Mouse (Mus musculus) ES-Bruce4 (cell line): Measurements from ENCODE around the gene Rhof.

ENCODE experiments used
- CTCF ChIP-seq: IDR thresholded peaks from one replicate; pipeline ENCODE4 v1.8.1; 2011; ENCODE audit warnings: low read depth, low read length
- EP300 ChIP-seq: IDR thresholded peaks from 2 replicates; pipeline ENCODE4 v1.6.1; 2011; ENCODE audit warnings: low read depth, low read length; ENCODE audit not compliant: insufficient read depth
- POLR2A ChIP-seq: IDR thresholded peaks from one replicate; pipeline ENCODE4 v1.8.1; 2011; ENCODE audit warnings: low read length; ENCODE audit not compliant: insufficient read depth

DNA sequence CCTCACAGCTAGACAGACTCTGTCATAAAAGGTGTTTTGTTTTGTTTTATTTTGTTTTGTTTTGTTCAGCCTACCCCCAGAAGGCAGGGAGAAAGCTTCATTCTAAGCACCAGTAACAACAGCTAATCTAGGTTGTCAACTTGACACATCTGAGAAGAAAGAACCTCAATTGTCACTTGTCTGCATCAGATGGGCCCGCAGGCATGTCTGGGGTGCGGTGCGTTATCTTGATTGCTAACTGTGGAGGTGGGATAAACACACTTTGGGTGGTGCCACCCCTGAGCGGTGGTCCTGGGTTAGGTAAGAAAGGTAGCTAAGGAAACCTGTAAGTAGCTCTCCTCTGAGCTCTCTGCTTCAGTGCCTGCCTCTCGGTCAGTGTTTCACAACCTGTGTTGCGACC is 5.5 kb downstream of the Rhof start:
- TF ChIP-seq CTCF, result no peak
- TF ChIP-seq EP300, result no peak
- TF ChIP-seq POLR2A, result no peak
